Mouse (Mus musculus) telencephalon, adult 2 months (tissue): ENCODE results near the gene Fam199x.

Source experiments
- DNase-seq: peaks from one replicate; pipeline ENCODE4 v3.0.0-alpha.2; 2011; ENCODE audit warnings: low read depth, low spot score

Gene Fam199x

DNA sequence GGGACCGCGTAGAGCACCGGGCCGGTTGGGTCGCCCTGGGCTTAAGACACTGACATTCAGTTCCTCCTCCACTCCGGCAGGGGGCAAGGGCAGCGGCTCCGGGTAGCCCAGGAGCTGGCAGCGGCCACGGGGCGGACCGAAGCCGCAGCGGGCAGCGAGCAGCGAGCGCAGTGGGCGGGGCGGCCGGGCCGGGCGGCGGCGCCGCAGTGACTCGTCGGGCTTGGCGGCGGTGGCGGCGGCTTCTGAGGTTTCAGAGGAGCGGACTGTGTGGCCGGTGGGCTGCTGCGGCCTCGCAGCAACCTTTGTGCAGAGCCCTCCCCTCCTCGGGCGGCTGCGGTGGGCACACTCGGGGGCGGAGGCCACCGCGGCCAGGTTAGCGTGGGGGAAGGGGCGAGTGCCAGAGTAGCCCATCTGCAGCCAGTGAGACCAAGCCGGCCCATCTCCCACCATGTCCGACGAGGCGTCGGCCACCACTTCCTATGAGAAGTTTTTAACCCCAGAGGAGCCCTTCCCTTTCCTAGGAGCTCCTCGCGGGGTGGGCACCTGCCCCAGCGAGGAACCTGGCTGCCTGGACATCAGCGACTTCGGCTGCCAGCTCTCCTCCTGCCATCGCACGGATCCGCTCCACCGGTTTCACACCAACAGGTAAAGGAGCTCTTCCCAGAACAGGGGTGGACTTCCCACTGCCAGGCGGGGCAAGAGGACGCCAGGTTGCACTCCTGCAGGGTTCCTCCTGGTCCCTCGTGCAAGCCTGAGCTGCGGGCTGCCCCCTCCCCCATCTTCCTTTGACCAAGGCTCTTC, at the start of gene Fam199x:
Fam199x (plus strand) TSS at position 170 of the 801 bp plus-strand sequence.
- no peak for DNase-seq

DNA sequence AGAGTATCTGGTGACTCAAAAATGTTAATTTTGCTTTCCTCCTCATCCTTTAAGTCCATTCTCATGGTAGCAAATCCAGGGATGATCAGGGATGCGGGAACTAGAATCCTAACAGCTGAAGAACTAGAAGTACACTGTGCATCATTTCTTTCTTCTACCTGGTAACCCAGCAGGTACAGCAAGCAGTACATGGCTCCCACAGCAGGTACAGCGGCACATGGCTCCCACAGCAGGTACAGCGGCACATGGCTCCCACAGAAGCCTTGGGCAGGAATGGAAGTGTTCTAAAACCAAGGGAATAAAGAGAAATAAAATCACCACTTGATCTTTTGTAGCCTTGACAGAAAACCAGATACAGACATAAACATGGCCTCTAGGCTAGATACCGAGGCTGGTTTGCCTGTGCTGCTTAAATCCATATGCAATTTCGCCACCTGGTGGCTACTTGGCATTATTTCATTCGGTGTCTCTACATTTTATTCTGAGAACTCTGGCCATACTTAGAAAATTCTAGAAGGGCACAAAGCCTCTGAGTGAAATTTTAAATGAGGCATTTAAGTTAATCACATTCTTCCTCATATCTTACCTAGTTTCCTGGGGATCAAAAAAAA, 34.2 kb upstream of the Fam199x start:
- peak; percentile 60 for DNase-seq

DNA sequence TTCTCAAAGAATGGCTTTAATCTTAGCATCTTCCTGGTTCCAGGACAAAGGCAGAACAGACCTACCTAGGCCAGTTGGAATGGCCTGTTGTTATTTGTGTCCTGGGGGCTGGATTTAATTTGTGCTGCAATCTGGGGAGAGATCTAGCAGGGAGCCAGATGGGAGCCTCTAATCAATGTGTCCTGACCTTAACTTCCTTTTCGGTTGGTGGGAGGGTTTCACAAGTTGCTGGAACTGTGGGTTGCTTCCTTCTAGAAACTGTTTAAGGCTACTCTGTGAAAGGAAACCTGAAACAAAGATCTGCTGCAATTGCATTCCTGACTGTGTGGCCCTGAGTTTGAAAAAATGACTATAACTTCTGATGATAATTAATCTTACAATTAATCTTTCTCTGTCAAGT, 31.7 kb upstream of the Fam199x start:
- no peak for DNase-seq

DNA sequence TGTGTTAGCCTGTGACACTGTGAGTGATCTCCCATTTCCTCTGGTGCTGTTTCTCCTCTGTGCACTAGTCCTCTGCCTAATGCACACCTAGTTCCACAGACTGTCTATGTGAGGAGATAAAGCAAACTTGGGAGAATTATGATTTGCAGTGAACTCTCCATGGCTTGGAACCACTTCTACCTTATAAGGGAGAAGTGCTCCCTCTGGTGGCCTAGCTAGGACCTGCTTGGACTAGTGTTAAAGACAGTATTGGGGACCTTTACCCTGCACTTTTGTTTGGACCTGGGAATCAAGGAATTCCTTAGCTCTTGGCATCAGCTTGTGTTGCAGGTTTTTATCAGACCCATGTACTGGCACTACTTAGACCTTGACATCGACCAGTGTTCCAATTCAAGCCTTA, 30.1 kb upstream of the Fam199x start:
- peak; percentile 12 for DNase-seq

DNA sequence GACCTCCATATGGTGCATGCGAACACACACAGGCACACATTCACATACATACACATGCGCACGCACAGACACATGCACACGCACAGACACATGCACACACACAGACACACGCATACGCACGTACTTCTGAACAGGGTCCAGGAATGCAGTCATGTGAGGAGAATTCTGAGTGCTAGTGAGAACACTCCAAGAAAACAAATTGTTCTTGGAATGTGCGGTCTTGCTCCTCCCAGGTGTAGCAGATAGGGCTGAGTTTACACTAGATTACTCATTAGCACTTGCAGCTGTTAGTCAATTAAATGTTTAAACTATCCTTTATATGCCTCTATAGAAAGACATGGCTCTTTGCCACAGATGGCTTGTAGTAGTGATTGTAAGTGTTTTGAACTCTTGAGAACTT, 18.5 kb upstream of the Fam199x start:
- no peak for DNase-seq

DNA sequence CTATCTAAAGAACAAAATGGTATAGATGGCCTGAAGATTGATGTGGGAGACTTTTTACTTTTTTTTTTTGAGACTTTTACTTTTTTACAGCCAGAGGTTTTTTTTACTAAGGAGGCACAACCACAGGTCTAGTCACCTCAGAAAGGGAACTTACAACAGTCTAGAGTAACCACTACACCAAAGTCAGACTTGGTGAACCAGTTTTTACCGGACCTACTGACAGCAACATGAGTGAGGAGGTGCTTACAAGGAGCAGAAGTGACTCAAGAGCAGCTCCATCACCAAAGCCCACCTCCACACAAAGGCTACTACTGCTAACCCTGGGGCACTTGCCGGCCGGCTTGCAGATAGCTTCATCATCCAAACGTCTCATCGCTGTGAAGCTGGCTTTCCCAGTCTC, 17.7 kb upstream of the Fam199x start:
- no peak for DNase-seq

DNA sequence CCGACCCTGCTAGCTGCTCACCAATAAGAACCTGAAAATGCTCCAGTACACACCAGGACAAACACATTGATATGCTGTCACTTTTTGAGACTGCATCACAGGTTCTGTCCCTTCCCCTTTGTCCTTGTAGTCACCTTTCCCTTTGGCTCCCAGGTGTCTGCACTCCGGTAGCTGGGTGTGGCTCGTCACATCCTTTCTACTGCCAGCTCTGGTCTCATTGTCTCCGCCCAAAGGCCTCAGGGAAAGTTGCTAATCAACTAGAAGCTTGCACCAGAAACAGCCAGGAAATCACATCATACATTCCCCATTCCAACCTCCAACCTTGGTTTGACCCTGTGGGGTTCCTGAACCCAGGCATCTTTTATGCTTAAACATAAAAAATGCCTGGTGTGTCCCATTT, 15.1 kb upstream of the Fam199x start:
- no peak for DNase-seq

DNA sequence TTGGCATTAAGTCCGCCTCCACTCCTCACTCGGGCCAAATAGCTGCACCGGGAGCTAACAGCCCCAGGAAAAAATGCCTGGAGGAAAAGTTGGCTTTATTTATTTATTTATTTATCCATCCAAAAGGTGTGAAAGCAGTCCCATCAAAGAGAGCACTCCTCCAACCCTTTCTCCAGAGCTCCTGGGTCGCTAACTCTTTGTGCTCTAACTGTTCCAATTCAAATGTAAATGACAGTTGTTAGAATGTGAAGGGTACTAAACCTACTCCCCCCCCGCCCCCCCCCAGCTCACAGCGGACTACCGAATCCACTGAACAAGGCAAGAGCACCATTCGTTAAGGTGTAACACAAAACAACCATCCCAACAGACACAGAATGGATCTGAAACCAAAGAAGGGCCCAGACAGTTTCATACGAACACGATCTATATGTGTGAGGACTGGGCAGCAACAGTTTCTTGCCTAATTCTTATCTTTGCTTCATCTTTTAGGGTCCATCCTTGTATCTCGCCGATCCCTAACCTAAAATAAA, 11.9 kb upstream of the Fam199x start:
- DNase-seq, result no peak

DNA sequence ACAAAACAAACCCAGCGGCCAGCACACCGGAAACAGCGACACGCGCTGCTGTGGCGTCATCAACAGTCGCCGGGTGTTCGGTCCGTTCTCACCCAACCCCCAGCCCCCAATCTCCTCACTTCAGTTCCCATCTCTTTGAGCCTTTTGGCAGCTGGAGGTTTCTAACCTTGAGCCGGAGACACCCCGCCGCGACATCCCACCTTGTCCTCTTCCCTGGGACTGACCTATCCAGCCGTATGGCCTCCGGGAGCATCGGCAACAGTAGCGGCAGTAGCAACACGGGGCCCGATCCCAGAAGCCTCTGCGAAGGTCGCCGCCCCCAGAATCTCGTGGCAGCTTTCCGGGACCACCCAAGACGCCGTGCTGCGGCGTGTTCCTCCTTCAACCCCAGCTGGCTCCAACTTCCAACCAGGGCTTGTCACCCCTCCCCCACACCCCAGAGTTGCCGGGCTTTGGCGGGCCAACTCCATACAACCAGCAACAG, 11.4 kb upstream of the Fam199x start, which contains the start of gene Slc25a53:
Slc25a53 (minus strand) TSS at position 303 of the 484 bp plus-strand sequence.
- peak; percentile 75 for DNase-seq

DNA sequence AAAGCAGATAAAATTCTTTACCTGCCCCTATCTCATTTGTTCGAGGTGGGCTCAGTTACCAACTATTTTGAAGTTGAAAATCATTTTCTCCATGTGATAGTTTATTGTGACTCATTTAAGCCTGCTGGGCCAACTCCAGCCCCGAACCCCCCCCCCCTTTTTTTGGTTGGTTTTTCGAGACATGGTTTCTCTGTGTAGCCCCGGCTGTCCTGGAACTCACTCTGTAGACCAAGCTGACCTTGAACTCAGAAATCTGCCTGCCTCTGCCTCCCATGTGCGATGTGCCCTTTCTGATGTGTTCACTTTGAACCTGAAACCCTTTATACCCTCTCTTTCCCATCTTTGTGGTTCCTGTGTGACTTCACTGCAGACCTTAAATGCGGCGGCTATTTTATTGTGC, 10.9 kb upstream of the Fam199x start:
- DNase-seq, result no peak

DNA sequence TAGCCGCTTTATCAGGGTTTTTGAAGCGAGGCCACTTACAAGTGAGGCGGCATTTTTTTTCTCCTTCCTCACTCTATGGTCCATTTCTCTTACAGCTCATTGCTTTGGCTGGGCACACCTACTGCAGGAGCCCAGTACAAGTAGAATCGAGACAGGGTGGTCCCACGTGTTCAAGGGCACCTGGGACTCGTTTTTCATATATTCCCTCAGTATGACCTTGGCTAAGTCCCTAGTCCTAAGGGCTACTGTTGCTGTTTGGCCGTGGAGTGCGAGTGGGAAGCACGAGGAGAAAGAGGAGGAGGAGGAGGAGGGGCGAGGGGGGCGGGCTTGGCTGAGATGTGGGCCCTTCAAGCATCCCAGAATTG, 352 bp upstream of the Fam199x start:
- DNase-seq, result no peak

DNA sequence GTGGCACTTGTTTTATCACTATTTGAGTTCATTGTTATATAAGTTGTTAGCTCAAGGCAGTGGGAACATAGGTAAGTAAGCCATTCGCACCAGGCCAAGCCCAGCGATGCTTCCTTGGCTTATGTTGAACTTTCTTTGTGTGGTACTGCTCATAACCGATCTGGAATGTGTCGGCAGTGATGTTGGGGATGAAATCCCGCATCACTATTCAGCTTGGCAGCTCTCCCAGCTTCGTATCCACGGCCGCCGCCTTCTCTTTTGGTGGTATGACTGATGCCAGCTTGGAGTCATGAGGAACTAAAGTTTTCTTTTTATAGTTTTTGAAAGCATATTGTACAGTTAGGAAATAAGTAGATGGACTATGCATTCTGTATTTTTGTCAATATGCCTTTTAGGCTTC, 13.8 kb downstream of the Fam199x start:
- peak; percentile 18 for DNase-seq

DNA sequence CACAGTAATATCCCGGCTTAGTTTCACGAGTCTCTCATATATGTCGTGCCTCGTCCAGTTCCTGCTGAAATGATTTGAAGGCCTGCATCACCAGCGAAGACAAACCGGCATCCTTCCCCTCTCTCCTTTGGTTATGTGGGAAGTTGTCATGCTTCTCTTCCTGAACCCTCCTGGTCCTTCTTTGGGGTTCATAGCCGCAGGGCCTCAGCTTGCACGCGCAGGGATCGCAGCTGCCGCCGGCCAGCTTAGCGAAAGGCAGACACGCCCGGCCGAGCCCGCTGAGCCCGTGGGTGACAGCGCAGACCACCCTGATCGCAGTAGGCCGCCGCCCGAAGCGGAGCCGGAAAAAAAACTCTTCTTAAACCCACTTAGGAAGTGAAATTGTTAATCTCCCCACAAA, 55.1 kb downstream of the Fam199x start:
- no peak for DNase-seq

DNA sequence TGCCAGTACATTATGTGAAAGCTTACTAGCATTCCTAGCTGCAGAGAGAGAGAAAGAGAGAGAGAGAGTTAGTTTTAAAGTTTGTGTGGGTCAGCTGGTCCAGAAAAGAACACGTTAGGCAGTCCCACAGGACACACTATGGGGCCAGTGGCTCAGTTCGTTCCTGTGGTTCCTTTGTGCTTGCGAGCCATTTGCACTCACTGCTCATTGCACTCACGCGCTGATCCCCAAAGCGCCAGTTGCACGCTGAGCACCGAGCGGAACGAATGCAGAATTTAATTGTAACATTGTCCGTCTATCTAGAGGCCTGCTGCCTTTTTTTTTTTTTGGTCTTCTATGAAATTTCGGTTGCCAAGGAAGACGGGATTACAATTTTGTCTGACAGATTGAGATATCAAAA, 57.1 kb downstream of the Fam199x start:
- no peak for DNase-seq

DNA sequence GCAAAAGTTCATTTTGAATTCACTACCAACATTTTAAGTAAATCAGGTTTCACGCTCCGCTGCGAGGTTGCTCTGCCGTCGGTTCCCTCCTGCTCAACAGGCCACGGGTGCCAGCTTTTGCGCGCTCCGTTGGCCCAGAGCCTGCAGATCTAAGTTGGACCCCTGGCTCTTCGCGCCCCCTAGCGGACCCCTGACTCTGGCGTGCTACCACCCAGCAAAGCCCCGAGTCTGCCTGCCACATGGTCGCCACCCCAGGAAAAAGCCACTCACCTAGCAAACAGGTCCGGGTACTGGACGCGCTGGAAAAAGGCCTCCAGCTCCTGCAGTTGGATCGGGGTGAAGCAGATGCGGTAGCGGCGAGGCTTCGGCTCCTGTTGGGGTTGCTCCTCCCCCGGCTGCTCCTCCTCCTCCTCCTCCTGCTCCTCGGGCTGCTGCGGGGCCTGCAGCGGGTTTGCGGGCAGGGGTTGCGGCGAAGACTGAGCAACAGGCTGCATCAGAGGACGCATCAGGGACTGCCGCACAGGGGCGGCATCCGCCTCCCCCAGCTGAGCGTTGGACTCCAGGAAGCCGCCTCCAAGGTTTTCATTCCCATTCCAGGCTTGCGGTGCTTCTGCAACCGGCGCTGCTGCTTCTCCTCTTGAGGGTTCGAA, 68.8 kb downstream of the Fam199x start:
- no peak for DNase-seq

DNA sequence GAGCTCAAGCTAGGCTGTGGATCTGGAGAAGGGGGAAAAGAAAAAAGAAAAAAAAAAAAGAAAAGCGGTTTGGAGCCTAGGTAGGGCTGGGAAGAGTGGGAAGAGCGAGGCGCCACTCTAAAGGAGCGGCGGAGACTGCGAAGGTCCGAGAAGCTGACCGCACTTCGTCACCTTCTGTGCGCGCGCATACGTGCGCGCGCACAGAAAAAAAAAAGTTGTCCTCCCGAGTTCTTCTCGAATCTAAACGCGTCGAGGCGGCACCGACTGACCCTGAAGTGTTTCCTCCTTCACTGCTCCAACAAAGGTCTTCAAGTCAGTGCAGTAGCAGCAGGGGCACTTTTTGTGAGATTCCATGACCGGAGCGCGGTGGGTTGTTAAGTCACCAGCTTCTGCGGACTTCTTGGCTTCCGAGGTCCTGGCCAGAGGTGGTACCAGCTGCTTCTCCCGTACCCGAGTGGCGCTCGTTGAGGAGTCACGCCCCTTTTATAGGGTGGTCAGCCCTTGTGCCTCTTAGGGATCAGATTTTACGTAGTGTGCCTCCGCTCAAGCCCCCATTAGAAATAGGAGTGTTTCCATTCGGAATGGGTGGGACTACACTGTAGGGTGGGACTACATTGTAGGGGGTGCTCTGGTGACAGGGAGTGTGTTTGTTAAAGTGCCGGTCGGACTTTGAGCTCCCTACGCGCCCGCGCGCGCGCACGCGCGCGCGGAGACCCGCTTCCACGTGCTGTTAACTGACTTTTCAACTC, 70.5 kb downstream of the Fam199x start:
- DNase-seq, result no peak

DNA sequence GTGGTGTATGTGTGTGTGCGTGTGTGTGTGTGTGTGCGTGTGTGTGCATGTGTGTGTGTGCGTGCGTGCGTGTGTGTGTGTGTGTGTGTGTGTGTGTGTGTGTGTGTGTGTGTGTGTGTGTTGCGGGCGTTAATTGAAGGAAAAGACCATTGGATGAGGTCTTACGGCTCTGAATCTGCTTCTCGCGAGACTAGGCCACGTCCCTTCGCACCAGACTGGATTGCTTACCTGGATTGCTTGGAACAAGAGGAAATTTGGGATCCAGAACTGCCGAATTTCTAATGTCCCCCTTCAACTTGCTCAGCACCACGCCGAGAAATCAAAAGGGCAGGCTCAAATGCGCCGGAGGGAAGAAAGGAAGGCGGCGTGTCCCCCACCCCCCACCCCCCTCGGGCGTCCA, 72.3 kb downstream of the Fam199x start, which contains the start of gene Esx1:
Esx1 (minus strand) TSS at position 366 of the 400 bp plus-strand sequence.
- DNase-seq, result no peak

DNA sequence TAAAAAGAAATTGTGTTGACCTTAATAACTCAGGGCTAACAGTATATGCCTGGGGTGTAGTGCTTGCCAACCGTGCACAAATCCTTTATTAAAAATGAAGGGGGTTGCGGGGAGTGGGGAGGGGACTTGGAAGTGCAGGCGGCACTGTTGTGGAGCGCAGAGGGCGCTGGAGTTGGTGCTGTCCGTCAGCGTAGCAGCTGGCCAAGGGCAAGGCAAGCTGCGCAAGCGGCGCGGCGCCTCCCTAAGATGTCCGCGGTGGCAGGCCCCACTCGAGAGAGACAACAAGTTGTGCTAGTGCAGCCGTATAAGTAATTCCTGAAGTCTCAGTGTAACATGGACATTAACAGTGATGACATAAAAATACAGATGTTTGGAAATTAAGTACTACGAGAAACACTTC, 78.1 kb downstream of the Fam199x start:
- no peak for DNase-seq
